Mouse (Mus musculus): ENCODE data around the gene Hdhd3. TPM values are rescaled to one million over a fixed set of nuclear protein-coding genes. Genes with fewer than 3 reads are reported as not detected.

The Hdhd3 gene
- polyA plus RNA-seq (2012; fragmentation: generic; extraction: Trizol): 26.8 TPM

- Histone ChIP-seq H3ac (ENCODE audit: control insufficient read depth, insufficient read length) (peak within 1 kb of the TSS; percentile 17), H3K36me3 (ENCODE audit: control insufficient read depth, insufficient read depth) (peaks cover 11% of the 10 kb centered on the region), H3K79me2 (ENCODE audit: control insufficient read depth, insufficient read depth) (no peaks in the 10 kb centered on the region), H3K4me3 (peak within 1 kb of the TSS; percentile 43), H3K27me3 (ENCODE audit: control insufficient read depth, insufficient read depth, insufficient read length) (no peaks in the 10 kb centered on the region), H3K4me2 (ENCODE audit: low read depth) (peak within 1 kb of the TSS; percentile 74)
- TF ChIP-seq E2F4 (IDR thresholded peaks at IDR 0.05; ENCODE audit: insufficient read depth) (no peak), MYOD1 (IDR thresholded peaks at IDR 0.05; ENCODE audit: control insufficient read depth in 1 of 3, insufficient read length in 2 of 3, low read depth in 2 of 3) (no peak), MAX (IDR thresholded peaks at IDR 0.05; ENCODE audit: low read depth) (no peak), SRF (IDR thresholded peaks at IDR 0.05; ENCODE audit: control insufficient read depth, insufficient read length, low read depth) (no peak), REST (IDR thresholded peaks at IDR 0.05; ENCODE audit: insufficient read depth, insufficient read length) (no peak)
These were observed at the start of gene Hdhd3 for GRCm38 (mm10) chr4:62503374-62503970. TSS of gene Hdhd3 (minus strand) at chr4:62503467.

GRCm38 (mm10) chr4:62551966-62552365 is 48.7 kb upstream of the Hdhd3 start:
- H3K27me3 ChIP-seq (ENCODE audit: control insufficient read depth, insufficient read depth, insufficient read length): no peaks in the 10 kb centered on the region
- H3K4me3 ChIP-seq: no peak overlapping the region
- no peak overlapping the region for H3ac ChIP-seq (ENCODE audit: control insufficient read depth, insufficient read length)
- H3K79me2 ChIP-seq (ENCODE audit: control insufficient read depth, insufficient read depth): no peaks in the 10 kb centered on the region
- no peaks in the 10 kb centered on the region for H3K36me3 ChIP-seq (ENCODE audit: control insufficient read depth, insufficient read depth)
- no peak for TF ChIP-seq MYOD1 (IDR thresholded peaks at IDR 0.05; ENCODE audit: control insufficient read depth in 1 of 3, insufficient read length in 2 of 3, low read depth in 2 of 3)
- TF ChIP-seq SRF (IDR thresholded peaks at IDR 0.05; ENCODE audit: control insufficient read depth, insufficient read length, low read depth): no peak
- TF ChIP-seq TCF3 (IDR thresholded peaks at IDR 0.05; ENCODE audit: insufficient read length, low read depth): no peak
- no peak for TF ChIP-seq MAX (IDR thresholded peaks at IDR 0.05; ENCODE audit: low read depth)
- TF ChIP-seq REST (IDR thresholded peaks at IDR 0.05; ENCODE audit: insufficient read depth, insufficient read length): no peak
- TF ChIP-seq CEBPB (IDR thresholded peaks at IDR 0.05; ENCODE audit: insufficient read depth, poor library complexity, severe bottlenecking): no peak
- TF ChIP-seq MYOG (IDR thresholded peaks at IDR 0.05; ENCODE audit: control insufficient read depth in 1 of 3, insufficient read depth in 1 of 3, insufficient read length in 2 of 3, low read depth in 2 of 3): no peak
- TF ChIP-seq E2F4 (IDR thresholded peaks at IDR 0.05; ENCODE audit: insufficient read depth): no peak
- TF ChIP-seq POLR2A (IDR thresholded peaks at IDR 0.05; ENCODE audit: insufficient read length, low read depth): no peak
- TF ChIP-seq TCF12 (IDR thresholded peaks at IDR 0.05; ENCODE audit: insufficient read depth, poor library complexity, severe bottlenecking): no peak
- TF ChIP-seq POLR2AphosphoS2 (IDR thresholded peaks at IDR 0.05; ENCODE audit: insufficient read length, low read depth): no peak
- TF ChIP-seq USF1 (IDR thresholded peaks at IDR 0.05; ENCODE audit: low read depth): no peak
- H3K4me2 ChIP-seq (ENCODE audit: low read depth): no peak overlapping the region

GRCm38 (mm10) chr4:62544801-62545200 is 41.5 kb upstream of the Hdhd3 start:
- no peak overlapping the region for H3K4me3 ChIP-seq
- no peak overlapping the region for H3ac ChIP-seq (ENCODE audit: control insufficient read depth, insufficient read length)
- H3K4me2 ChIP-seq (ENCODE audit: low read depth): no peak overlapping the region
- H3K36me3 ChIP-seq (ENCODE audit: control insufficient read depth, insufficient read depth): no peaks in the 10 kb centered on the region
- peaks cover 6% of the 10 kb centered on the region for H3K27me3 ChIP-seq (ENCODE audit: control insufficient read depth, insufficient read depth, insufficient read length)
- TF ChIP-seq POLR2AphosphoS2 (IDR thresholded peaks at IDR 0.05; ENCODE audit: insufficient read length, low read depth) (no peak), USF1 (IDR thresholded peaks at IDR 0.05; ENCODE audit: low read depth) (no peak), MYOD1 (IDR thresholded peaks at IDR 0.05; ENCODE audit: control insufficient read depth in 1 of 3, insufficient read length in 2 of 3, low read depth in 2 of 3) (no peak), POLR2A (IDR thresholded peaks at IDR 0.05; ENCODE audit: insufficient read length, low read depth) (no peak)
- no peaks in the 10 kb centered on the region for H3K79me2 ChIP-seq (ENCODE audit: control insufficient read depth, insufficient read depth)

- Histone ChIP-seq H3K4me3 (no peak overlapping the region), H3K27me3 (ENCODE audit: control insufficient read depth, insufficient read depth, insufficient read length) (peaks cover 6% of the 10 kb centered on the region), H3K36me3 (ENCODE audit: control insufficient read depth, insufficient read depth) (no peaks in the 10 kb centered on the region), H3ac (ENCODE audit: control insufficient read depth, insufficient read length) (no peak overlapping the region), H3K4me2 (ENCODE audit: low read depth) (no peak overlapping the region), H3K79me2 (ENCODE audit: control insufficient read depth, insufficient read depth) (no peaks in the 10 kb centered on the region)
- no peak for TF ChIP-seq MAX (IDR thresholded peaks at IDR 0.05; ENCODE audit: low read depth)
- TF ChIP-seq CEBPB (IDR thresholded peaks at IDR 0.05; ENCODE audit: insufficient read depth, poor library complexity, severe bottlenecking): no peak
- no peak for TF ChIP-seq MYOG (IDR thresholded peaks at IDR 0.05; ENCODE audit: control insufficient read depth in 1 of 3, insufficient read depth in 1 of 3, insufficient read length in 2 of 3, low read depth in 2 of 3)
- no peak for TF ChIP-seq POLR2A (IDR thresholded peaks at IDR 0.05; ENCODE audit: insufficient read length, low read depth)
- no peak for TF ChIP-seq REST (IDR thresholded peaks at IDR 0.05; ENCODE audit: insufficient read depth, insufficient read length)
- TF ChIP-seq SRF (IDR thresholded peaks at IDR 0.05; ENCODE audit: control insufficient read depth, insufficient read length, low read depth): no peak
- TF ChIP-seq TCF3 (IDR thresholded peaks at IDR 0.05; ENCODE audit: insufficient read length, low read depth): no peak
- no peak for TF ChIP-seq POLR2AphosphoS2 (IDR thresholded peaks at IDR 0.05; ENCODE audit: insufficient read length, low read depth)
- no peak for TF ChIP-seq TCF12 (IDR thresholded peaks at IDR 0.05; ENCODE audit: insufficient read depth, poor library complexity, severe bottlenecking)
- TF ChIP-seq MYOD1 (IDR thresholded peaks at IDR 0.05; ENCODE audit: control insufficient read depth in 1 of 3, insufficient read length in 2 of 3, low read depth in 2 of 3): no peak
These were observed 40.5 kb upstream of the Hdhd3 start for GRCm38 (mm10) chr4:62543782-62544181.

- Histone ChIP-seq H3K4me2 (ENCODE audit: low read depth) (no peak overlapping the region), H3K4me3 (no peak overlapping the region), H3ac (ENCODE audit: control insufficient read depth, insufficient read length) (no peak overlapping the region), H3K79me2 (ENCODE audit: control insufficient read depth, insufficient read depth) (no peaks in the 10 kb centered on the region), H3K27me3 (ENCODE audit: control insufficient read depth, insufficient read depth, insufficient read length) (peaks cover 6% of the 10 kb centered on the region), H3K36me3 (ENCODE audit: control insufficient read depth, insufficient read depth) (no peaks in the 10 kb centered on the region)
- TF ChIP-seq MAX (IDR thresholded peaks at IDR 0.05; ENCODE audit: low read depth) (no peak), MYOD1 (IDR thresholded peaks at IDR 0.05; ENCODE audit: control insufficient read depth in 1 of 3, insufficient read length in 2 of 3, low read depth in 2 of 3) (no peak), TCF3 (IDR thresholded peaks at IDR 0.05; ENCODE audit: insufficient read length, low read depth) (no peak), POLR2AphosphoS2 (IDR thresholded peaks at IDR 0.05; ENCODE audit: insufficient read length, low read depth) (no peak), E2F4 (IDR thresholded peaks at IDR 0.05; ENCODE audit: insufficient read depth) (no peak), CEBPB (IDR thresholded peaks at IDR 0.05; ENCODE audit: insufficient read depth, poor library complexity, severe bottlenecking) (no peak)
These were observed 38.5 kb upstream of the Hdhd3 start for GRCm38 (mm10) chr4:62541802-62542201.

Measured in myocyte (in vitro differentiated cells).